Comparison of ENCODE assay signal across 22 mouse cellular contexts in the genomic region with DNA sequence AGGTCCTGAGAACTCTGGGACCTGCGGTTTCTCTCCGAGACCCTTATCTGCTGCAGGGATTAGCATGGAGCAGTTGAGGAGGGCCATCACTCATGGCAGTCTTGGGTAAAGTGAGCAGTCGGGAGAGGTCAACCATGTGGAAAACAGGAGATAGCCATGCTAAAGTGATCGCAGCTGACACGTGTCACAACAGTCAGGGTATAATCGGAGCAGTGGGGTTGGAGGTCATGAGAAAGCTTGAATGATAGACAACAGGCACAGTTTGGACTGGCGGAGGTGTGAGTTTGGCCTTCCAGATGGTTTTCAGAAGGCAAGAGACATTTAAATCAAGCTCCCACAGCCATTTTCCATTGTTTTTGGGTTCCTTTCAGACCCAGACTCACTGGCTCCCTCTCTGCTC. TPM values are rescaled to one million over a fixed set of nuclear protein-coding genes. Genes with fewer than 3 reads are reported as not detected.
A peak's percentile ranks its signal among the peaks of the same experiment; 100 is the strongest.
DNase-seq lines count a peak whose midpoint lies in the region; ATAC-seq and TF ChIP-seq lines count a peak whose summit lies in the region.
"Had no signal": no experiment of that assay in that cellular context is flagged by ENCODE, and none has a peak within 500 bp of the region (broad histone marks: within the 10 kb centered on the region; RNA-seq: fewer than 3 reads in every experiment).

No protein-coding gene starts in this region.

- peak overlapping the region; percentile 45 for H3K27ac ChIP-seq in liver, adult 2 months (replicated peaks; ENCODE audit: insufficient read depth, low read depth, low read length)
- H3K27ac ChIP-seq in liver, embryonic 12.5 days = no peak overlapping the region
- H3K27ac ChIP-seq: embryonic facial prominence, embryonic 10.5 days; gastrocnemius, adult 2 months; heart, embryonic 13.5 days; hindbrain, embryonic 15.5 days had no signal

- no peak overlapping the region for H3K4me3 ChIP-seq in liver, adult 2 months (ENCODE audit: insufficient read depth, low read depth, low read length)
- H3K4me3 ChIP-seq in liver, embryonic 12.5 days = no peak overlapping the region
- H3K4me3 ChIP-seq: embryonic facial prominence, embryonic 10.5 days; gastrocnemius, adult 2 months; heart, embryonic 13.5 days; hindbrain, embryonic 15.5 days had no signal

- H3K79me2 ChIP-seq in liver, adult 2 months (ENCODE audit: control insufficient read depth, insufficient read depth, low read length) = no peaks in the 10 kb centered on the region

- intact Hi-C loops in left cerebral cortex, postnatal 14 days (cut with DNase I) = no loop called here

- no peak for ATAC-seq in liver, embryonic 12.5 days
- ATAC-seq: CD4-positive, CD25-positive, alpha-beta regulatory T cell, adult 4 months; forebrain, embryonic 14.5 days had no signal

- H3K36me3 ChIP-seq in liver, adult 2 months (ENCODE audit: control insufficient read depth, insufficient read depth, low read length) = no peaks in the 10 kb centered on the region; the same call in 1 of the 2 replicates
- H3K36me3 ChIP-seq in liver, embryonic 12.5 days = peaks cover 2% of the 10 kb centered on the region; the same call in 1 of the 2 replicates
- H3K36me3 ChIP-seq: G1E had no signal

- DNase-seq in embryo, embryonic 10 days (ENCODE audit: low spot score) = peak; percentile 76
- no peak for DNase-seq in embryo, embryonic 9.5 days (ENCODE audit: extremely low spot score)
- no peak for DNase-seq in liver, adult 2 months (ENCODE audit: extremely low read depth, low read depth, low spot score)
- DNase-seq in lung, postnatal 14 days = peak; percentile 41
- DNase-seq in retina, embryonic 14.5 days (ENCODE audit: low spot score) = peak; percentile 39
- no peak for DNase-seq in left cerebral cortex, postnatal 14 days (ENCODE audit: low spot score in 2 of 2)
- no peak for DNase-seq in layer of hippocampus, adult 8-10 months (ENCODE audit: low spot score in 2 of 2)
- DNase-seq: adrenal gland, adult 8-10 months; adrenal gland, postnatal 36 days; B cell, adult 2 months; cerebellum, adult 2 months; cerebellum, postnatal 10 days; gastrocnemius, adult 2 months; gastrocnemius, postnatal 25 days; heart, postnatal 36 days had no signal

- H3K9ac ChIP-seq in liver, adult 2 months (ENCODE audit: low read depth, low read length) = no peak overlapping the region
- H3K9ac ChIP-seq in liver, embryonic 12.5 days = no peak overlapping the region
- H3K9ac ChIP-seq: heart, embryonic 13.5 days; hindbrain, embryonic 15.5 days had no signal

- no peak overlapping the region for H3K4me2 ChIP-seq in liver, embryonic 12.5 days
- H3K4me2 ChIP-seq: heart, embryonic 13.5 days; hindbrain, embryonic 15.5 days had no signal

- WGBS in liver, adult 2 months = 87% methylated on average over 7 of the region's 7 CpGs
- WGBS in liver, embryonic 12.5 days (ENCODE audit: insufficient replicate concordance) = 72% methylated on average over 7 of the region's 7 CpGs

- H3K4me1 ChIP-seq in liver, adult 2 months (ENCODE audit: control insufficient read depth, insufficient read depth, low read length) = 0 out of 2 replicates have a peak, but pooled peaks cover 2% of the 10 kb centered on the region
- H3K4me1 ChIP-seq in liver, embryonic 12.5 days = no peaks in the 10 kb centered on the region
- H3K4me1 ChIP-seq: hindbrain, embryonic 15.5 days had no signal

- no peaks in the 10 kb centered on the region for H3K9me3 ChIP-seq in liver, embryonic 12.5 days (replicated peaks)
- H3K9me3 ChIP-seq: embryonic facial prominence, embryonic 10.5 days; heart, embryonic 13.5 days; hindbrain, embryonic 15.5 days had no signal

- no peak for TF ChIP-seq CTCF in liver, adult 2 months (IDR thresholded peaks at IDR 0.05; ENCODE audit: low read depth, low read length)

- TF ChIP-seq POLR2A in liver, adult 2 months (IDR thresholded peaks at IDR 0.05; ENCODE audit: extremely low read depth, insufficient read depth, low read length) = no peak

- no peaks in the 10 kb centered on the region for H3K27me3 ChIP-seq in liver, adult 2 months (ENCODE audit: control insufficient read depth, insufficient read depth, low read length)
- H3K27me3 ChIP-seq in liver, embryonic 12.5 days (replicated peaks) = no peaks in the 10 kb centered on the region
- H3K27me3 ChIP-seq: heart, embryonic 13.5 days; hindbrain, embryonic 15.5 days had no signal

RNA-seq across cellular contexts. Expression of a gene that starts 53.8 kb away (rescaled TPM):
- 15.8 and 16.1 TPM in 2 replicates for total RNA-seq in liver, adult 2 months (2014; rRNA removed)
- polyA plus RNA-seq in liver, adult 2 months (2012; rRNA removed) = 5.0 and 9.1 TPM in 2 replicates
- 6.6 and 7.4 TPM in 2 replicates for polyA plus RNA-seq in liver, embryonic 12.5 days (2016; fragmentation: Nextera tagmentation; extraction: Ambion mirVana)
- total RNA-seq in left cerebral cortex, postnatal 14 days (2021) = 1 to 10 TPM; 7.3 to 8.9 TPM
- total RNA-seq in layer of hippocampus, adult 8-10 months (2022) = 1 to 10 TPM; 4.7 to 5.8 (median 5.1) TPM
- polyA plus RNA-seq: G1E had no signal

Comparison
In these comparisons a context has a peak if more than half of its experiments do, and no peak if none do; other contexts are left out.
1. DNase-seq: peak in embryo, embryonic 10 days (single experiment), lung, postnatal 14 days (single experiment) and retina, embryonic 14.5 days (single experiment); none in embryo, embryonic 9.5 days (single experiment), liver, adult 2 months (single experiment), left cerebral cortex, postnatal 14 days (0 of 2) and layer of hippocampus, adult 8-10 months (0 of 2).